Mouse (Mus musculus): ENCODE data around the gene Zcchc7.
"Not testable (repeated sequence)": the region's sequence is repeated elsewhere in the genome, so short reads cannot be mapped to it uniquely, and the experiment has no call there.

DNA sequence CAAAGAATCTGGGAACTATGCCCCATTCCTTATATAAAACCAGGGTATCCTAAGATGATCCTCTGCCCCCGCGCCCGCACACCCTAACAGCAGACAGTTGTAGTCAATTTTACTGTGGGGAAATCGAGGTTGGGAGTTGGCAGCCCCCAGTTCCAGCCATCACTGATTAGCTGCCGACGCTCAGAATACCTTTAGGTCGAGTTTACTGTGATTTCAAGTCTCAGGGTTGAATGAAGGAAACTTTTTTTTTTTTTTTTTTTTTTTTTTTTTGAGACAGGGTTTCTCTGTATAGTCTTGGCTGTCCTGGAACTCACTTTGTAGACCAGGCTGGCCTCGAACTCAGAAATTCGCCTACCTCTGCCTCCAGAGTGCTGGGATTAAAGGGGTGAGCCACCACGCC lies 1.5 kb downstream of the Zcchc7 start:
- not testable (repeated sequence) for TF ChIP-seq POLR2A (IDR thresholded peaks at IDR 0.05; ENCODE audit: low read depth, low read length); CTCF (IDR thresholded peaks at IDR 0.05; ENCODE audit: extremely low read depth, insufficient read length, insufficient replicate concordance, low read depth, low read length)

Data from small intestine, adult 2 months (tissue).